Mouse (Mus musculus) midbrain, postnatal 0 days (tissue): ENCODE measurements at regions not wholly inside any gene's neighbourhood (a gene's known extent, or its start where the extent isn't known, plus 50 kb on each side); places are given as distances from the start of the nearest gene placed in this dataset.

Experiments used
- ATAC-seq: fragments of 200-750 bp; cut with Nextera tagmentation; 2 replicates; pipeline ENCODE4 v1.8.0; 2017; ENCODE audit warnings: moderate number of reproducible peaks, mild to moderate bottlenecking, moderate TSS enrichment, moderate library complexity; ENCODE audit not compliant: low FRiP score
- DNase-seq: peaks from one replicate; pipeline ENCODE4 v3.0.0-alpha.2; 2015; ENCODE audit warnings: low spot score
- H3K27ac ChIP-seq: fragments of 300-500 bp; sonication (generic); 2 replicates; pipeline ENCODE4 v1.5.1; 2014; ENCODE audit warnings: low read depth, mild to moderate bottlenecking, low read length, mixed read lengths
- H3K27me3 ChIP-seq: fragments of 300-500 bp; sonication (generic); 2 replicates; pipeline ENCODE4 v1.6.1; 2014; ENCODE audit warnings: low read length, control low read depth, mixed read lengths; ENCODE audit not compliant: insufficient read depth
- H3K36me3 ChIP-seq: fragments of 300-500 bp; sonication (generic); 2 replicates; pipeline ENCODE4 v1.6.1; 2014; ENCODE audit warnings: low read length, control low read depth, mixed read lengths; ENCODE audit not compliant: insufficient read depth
- H3K4me1 ChIP-seq: fragments of 300-500 bp; sonication (generic); 2 replicates; pipeline ENCODE4 v1.6.1; 2014; ENCODE audit warnings: mild to moderate bottlenecking, control low read depth, antibody characterized with exemption, low read length, mixed read lengths; ENCODE audit not compliant: insufficient read depth
- H3K4me2 ChIP-seq: fragments of 300-500 bp; sonication (generic); 2 replicates; pipeline ENCODE4 v1.6.1; 2014; ENCODE audit warnings: low read depth, mild to moderate bottlenecking, low read length, mixed read lengths; ENCODE audit not compliant: poor library complexity, severe bottlenecking
- H3K4me3 ChIP-seq: fragments of 300-500 bp; sonication (generic); 2 replicates; pipeline ENCODE4 v1.5.1; 2014; ENCODE audit warnings: low read depth, mild to moderate bottlenecking, low read length, moderate library complexity
- H3K9ac ChIP-seq: fragments of 300-500 bp; sonication (generic); replicated peaks from 2 replicates; pipeline ENCODE4 v1.6.1; 2014; ENCODE audit warnings: mild to moderate bottlenecking, low read length, moderate library complexity, mixed read lengths; ENCODE audit not compliant: poor library complexity, severe bottlenecking
- H3K9me3 ChIP-seq: fragments of 300-500 bp; sonication (generic); 2 replicates; pipeline ENCODE4 v1.6.1; 2016; ENCODE audit warnings: low read length, control low read depth
- CTCF ChIP-seq: IDR thresholded peaks from 2 replicates; pipeline ENCODE4 v1.5.1; 2016; ENCODE audit warnings: antibody characterized with exemption, mild to moderate bottlenecking
- WGBS: fragments of 180-500 bp; shearing (Covaris S2); extraction: QIAGEN DNeasy Blood & Tissue Kit; methylation state at CpG from one replicate; pipeline ENCODE4 v1.1.7; 2014; 5-methylcytosine and 5-hydroxymethylcytosine counted together

GRCm38 (mm10) chr19:54757761-54758160, 369.3 kb downstream of the Gpam start:
- Histone ChIP-seq H3K4me3 (no peak overlapping the region), H3K36me3 (no peaks in the 10 kb centered on the region), H3K9me3 (no peaks in the 10 kb centered on the region), H3K27ac (no peak overlapping the region), H3K27me3 (no peaks in the 10 kb centered on the region), H3K4me2 (no peak overlapping the region), H3K4me1 (0 out of 2 replicates have a peak, but pooled peaks cover 3% of the 10 kb centered on the region), H3K9ac (no peak overlapping the region)
- TF ChIP-seq CTCF = no peak
- 87% methylated on average over 5 of the region's 5 CpGs for WGBS
- DNase-seq (no peak), ATAC-seq (no peak)

DNA sequence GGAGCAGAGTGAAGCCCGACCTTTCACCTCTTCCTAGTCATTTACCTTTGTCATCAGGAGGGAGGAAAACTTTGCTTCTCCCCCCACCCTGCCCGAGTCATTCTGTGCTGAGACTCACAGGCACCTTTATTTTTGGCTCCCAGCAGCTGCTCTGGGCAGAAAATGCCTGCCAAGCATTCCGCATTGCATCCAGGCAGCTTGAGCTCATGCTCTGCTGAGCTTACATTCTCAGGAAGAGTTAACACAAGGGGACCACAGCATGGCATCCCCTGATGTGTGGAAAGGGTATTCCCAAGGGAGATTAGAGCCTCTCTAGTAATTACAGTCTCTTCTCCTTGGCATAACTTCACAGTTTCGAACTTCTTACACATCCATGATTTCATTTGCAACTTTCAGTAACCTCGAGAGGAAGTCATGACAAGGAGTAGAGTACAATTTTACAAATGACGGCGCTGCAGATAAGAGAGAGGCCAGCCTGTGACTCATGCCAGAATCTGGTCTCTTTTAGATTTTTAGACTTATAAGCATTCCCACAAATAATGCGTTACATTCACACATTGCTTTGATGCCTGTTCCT, 370.3 kb downstream of the Gpam start:
- Histone ChIP-seq H3K4me2 (no peak overlapping the region), H3K27ac (no peak overlapping the region), H3K4me1 (0 out of 2 replicates have a peak, but pooled peaks cover 3% of the 10 kb centered on the region), H3K9ac (no peak overlapping the region), H3K27me3 (no peaks in the 10 kb centered on the region), H3K4me3 (no peak overlapping the region), H3K9me3 (no peaks in the 10 kb centered on the region), H3K36me3 (no peaks in the 10 kb centered on the region)
- ATAC-seq (no peak), DNase-seq (peak; percentile 47)
- 60% methylated on average over 8 of the region's 8 CpGs for WGBS
- no peak for TF ChIP-seq CTCF

DNA sequence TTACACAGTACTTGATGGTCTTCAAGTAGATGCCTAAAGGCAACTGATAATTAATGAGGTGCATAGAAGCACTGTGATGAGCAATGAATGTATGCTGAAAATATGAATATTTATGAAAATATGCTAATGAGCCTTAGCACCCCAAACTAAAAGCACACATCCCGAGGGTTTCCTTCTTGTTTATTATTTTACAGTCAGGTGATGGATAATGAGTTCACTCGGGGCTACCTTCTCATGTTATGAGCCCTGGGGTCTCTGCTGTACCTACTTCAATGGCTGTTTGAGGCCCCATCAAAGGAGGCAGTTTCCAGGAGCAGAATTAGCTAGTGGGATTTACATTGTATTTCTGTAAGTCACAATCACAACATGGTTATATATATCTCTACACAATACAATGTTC, 371.6 kb downstream of the Gpam start:
- 56% methylated on average over 2 of the region's 2 CpGs for WGBS
- Histone ChIP-seq H3K4me2 (no peak overlapping the region), H3K27ac (no peak overlapping the region), H3K36me3 (no peaks in the 10 kb centered on the region), H3K4me1 (0 out of 2 replicates have a peak, but pooled peaks cover 3% of the 10 kb centered on the region), H3K4me3 (no peak overlapping the region), H3K9me3 (no peaks in the 10 kb centered on the region), H3K27me3 (no peaks in the 10 kb centered on the region), H3K9ac (no peak overlapping the region)
- no peak for TF ChIP-seq CTCF
- ATAC-seq (no peak), DNase-seq (no peak)

DNA sequence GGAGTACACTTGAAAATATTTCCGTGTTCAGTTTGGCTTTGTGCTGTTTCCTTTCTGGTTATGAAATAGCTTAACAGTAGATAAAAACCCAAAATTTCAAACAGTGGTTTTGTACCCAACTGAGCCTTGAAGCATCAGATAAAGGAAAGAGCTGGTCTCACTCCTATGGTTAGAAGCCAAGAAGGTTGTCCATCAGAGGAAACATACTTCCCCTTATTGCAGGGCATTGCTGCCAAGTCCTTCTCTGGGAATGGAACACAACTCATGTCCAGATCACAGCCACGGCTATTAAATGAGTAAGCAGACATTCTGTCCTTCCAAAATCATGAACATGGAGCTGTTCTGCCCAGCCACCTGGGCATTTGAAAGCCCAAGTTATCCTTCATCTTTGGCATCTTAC, 393.1 kb downstream of the Gpam start:
- Histone ChIP-seq H3K4me3 (no peak overlapping the region), H3K4me2 (no peak overlapping the region), H3K9ac (no peak overlapping the region), H3K27ac (no peak overlapping the region), H3K9me3 (no peaks in the 10 kb centered on the region), H3K4me1 (no peaks in the 10 kb centered on the region), H3K27me3 (no peaks in the 10 kb centered on the region), H3K36me3 (no peaks in the 10 kb centered on the region)
- no peak for ATAC-seq
- no peak for TF ChIP-seq CTCF
- 86% methylated on average over 2 of the region's 2 CpGs for WGBS
- DNase-seq = no peak

DNA sequence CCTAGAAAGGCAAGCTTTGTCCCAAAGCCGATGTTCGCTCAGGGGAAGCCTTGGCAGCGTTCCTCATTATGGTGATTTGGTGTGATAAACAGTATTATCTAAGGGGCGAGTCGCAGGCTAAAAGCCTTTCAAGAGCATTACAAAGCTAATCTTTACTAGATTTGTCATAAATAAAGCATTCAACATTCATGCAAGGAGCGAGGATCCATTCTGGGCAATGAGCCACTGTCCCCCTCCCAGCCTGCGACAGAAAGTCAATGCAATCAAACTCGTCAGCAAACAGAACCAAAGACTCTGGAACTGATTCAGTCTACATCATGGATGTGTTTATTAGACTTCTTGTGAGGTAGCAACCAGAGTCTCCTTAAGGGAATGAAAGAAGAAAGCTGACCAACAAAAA, 395.3 kb downstream of the Gpam start:
- no peak for TF ChIP-seq CTCF
- no peak overlapping the region for H3K27ac ChIP-seq
- H3K9me3 ChIP-seq = no peaks in the 10 kb centered on the region
- H3K9ac ChIP-seq = no peak overlapping the region
- peak; percentile 11 for DNase-seq
- no peaks in the 10 kb centered on the region for H3K27me3 ChIP-seq
- H3K4me1 ChIP-seq = no peaks in the 10 kb centered on the region
- 58% methylated on average over 8 of the region's 8 CpGs for WGBS
- H3K4me2 ChIP-seq = no peak overlapping the region
- ATAC-seq = no peak
- H3K4me3 ChIP-seq = no peak overlapping the region
- no peaks in the 10 kb centered on the region for H3K36me3 ChIP-seq

- no peaks in the 10 kb centered on the region for H3K4me1 ChIP-seq
- no peak overlapping the region for H3K4me3 ChIP-seq
- no peaks in the 10 kb centered on the region for H3K36me3 ChIP-seq
- no peak for DNase-seq
- H3K9me3 ChIP-seq = no peaks in the 10 kb centered on the region
- TF ChIP-seq CTCF = no peak
- no peak overlapping the region for H3K4me2 ChIP-seq
- ATAC-seq = no peak
- H3K27me3 ChIP-seq = no peaks in the 10 kb centered on the region
- WGBS = 77% methylated on average over 2 of the region's 2 CpGs
- no peak overlapping the region for H3K27ac ChIP-seq
- no peak overlapping the region for H3K9ac ChIP-seq
These were observed 395.7 kb downstream of the Gpam start for GRCm38 (mm10) chr19:54731315-54731714.
